Mouse (Mus musculus) kidney, postnatal 36 days (tissue): ENCODE measurements around the gene Lrrc8c.

ENCODE experiments used
- DNase-seq, 2 experiments: peaks; one replicate each; pipeline ENCODE4 v3.0.0; 2021 to 2022; ENCODE audit warnings: mixed read lengths in 2 of 2

Lrrc8c gene

GRCm38 (mm10) chr5:105639363-105639762, 120.2 kb downstream of the Lrrc8c start:
- DNase-seq: no peak

- no peak for DNase-seq
These were observed 123.3 kb downstream of the Lrrc8c start for GRCm38 (mm10) chr5:105642517-105642916.

DNA sequence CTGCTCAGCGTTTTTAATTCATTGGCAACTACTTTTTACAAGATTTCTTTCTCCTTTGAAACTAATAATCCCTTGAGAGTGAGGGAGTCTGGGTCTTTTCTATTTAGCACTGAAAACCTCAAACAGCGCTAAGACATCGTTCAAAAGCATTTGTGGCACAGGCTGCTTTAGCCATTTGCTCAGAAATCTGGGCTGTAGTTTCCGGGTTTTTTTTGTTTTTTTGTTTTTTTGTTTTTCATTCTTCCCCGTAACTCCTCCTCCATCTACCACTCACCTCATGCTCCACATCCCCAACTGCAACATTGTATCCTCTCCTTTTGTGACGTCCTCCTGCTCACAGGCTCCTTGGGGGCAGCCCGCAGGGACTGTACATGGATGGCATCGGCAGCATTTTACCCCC, 124.1 kb downstream of the Lrrc8c start:
- DNase-seq: no peak

DNA sequence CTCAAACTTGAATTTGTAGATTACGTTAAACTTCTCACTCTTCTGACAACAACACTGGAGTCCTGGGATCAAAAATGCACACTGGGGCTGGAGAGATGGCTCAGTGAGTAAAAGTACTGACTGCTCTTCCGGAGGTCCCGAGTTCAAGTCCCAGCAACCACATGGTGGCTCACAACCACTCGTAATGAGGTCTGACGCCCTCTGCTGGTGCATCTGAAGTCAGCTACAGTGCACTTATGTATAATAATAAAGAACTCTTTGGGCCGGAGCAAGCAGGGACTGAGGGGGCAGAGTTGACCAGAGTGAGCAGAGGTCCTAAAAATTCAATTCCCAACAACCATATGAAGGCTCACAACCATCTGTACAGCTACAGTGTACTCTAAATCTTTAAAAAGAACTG, 125.0 kb downstream of the Lrrc8c start:
- no peak for DNase-seq

DNA sequence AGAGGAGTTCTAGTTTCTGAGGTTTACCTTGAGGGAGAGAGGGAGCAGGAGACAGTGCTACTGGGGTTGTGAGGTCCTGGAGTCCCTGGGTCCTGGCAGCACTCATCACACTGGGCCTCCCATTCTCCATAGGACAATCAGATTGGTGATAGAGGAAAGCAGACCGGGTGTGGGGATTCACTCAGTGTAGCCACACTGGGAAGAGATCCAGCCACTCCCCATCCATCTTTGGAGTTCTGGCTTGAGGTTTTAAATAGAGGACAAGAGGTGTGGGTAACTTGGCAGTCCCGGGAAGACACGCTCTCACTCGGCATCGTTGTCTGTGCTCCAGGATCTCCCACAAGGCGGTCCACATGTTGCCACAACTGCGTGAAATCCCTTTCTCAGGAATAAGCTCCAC, 127.9 kb downstream of the Lrrc8c start:
- no peak for DNase-seq

DNA sequence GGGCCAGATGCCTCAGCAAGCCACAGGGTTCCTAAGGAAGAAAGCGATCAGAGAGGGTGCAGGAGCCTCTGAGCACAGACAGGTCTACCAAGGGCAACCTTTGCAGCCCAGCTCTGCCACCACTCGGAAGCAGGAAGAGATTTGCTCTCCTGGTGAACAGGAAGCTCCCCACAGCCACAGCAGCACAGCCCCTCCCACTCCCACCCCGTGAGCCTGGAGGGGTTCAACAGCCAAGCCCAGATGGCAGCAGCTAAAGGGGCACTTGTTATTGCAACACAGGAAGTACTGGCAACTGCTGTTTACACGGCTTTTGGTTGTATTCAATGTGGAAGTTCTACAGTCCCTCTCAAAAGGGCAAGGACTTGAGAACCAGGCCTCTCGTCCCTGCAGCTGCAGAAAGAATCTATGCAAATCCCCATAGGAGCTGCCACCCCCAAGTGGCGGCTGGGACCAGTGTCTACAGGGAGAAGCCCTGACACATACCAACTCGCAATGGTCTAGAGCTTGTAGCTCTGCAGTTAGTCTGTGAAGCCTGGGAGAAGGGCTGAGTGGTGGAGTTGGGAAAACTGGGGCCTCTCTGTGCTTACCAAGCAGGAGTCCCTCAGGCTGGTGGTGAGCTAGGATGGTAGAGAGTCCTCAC, 129.6 kb downstream of the Lrrc8c start:
- DNase-seq: peak in 1 of 2 experiments; percentile 28

DNA sequence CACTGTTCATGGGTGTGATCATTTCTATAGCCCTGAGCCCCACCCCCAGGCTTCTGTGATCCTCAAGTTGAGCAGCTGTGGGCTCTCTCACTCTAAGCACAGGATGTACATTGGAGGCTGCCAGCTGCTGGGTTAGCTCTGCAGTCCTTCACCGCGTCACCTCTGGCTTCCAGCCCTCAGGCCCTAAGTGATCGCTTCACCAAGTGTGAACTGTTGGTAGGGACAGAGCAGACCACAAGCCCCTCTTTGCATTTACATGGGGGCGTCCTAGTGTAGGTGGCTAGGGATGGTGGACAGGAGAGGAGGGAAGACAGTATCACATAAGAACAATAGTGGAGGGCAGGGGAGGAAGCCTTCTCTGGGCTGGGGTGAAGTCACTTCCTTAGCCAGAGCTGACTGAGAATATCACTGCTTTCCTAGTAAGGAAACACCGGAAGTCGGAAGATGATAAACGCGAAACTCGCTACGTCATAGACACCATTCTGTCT, 130.4 kb downstream of the Lrrc8c start:
- DNase-seq: peak; percentile 28 to 53

DNA sequence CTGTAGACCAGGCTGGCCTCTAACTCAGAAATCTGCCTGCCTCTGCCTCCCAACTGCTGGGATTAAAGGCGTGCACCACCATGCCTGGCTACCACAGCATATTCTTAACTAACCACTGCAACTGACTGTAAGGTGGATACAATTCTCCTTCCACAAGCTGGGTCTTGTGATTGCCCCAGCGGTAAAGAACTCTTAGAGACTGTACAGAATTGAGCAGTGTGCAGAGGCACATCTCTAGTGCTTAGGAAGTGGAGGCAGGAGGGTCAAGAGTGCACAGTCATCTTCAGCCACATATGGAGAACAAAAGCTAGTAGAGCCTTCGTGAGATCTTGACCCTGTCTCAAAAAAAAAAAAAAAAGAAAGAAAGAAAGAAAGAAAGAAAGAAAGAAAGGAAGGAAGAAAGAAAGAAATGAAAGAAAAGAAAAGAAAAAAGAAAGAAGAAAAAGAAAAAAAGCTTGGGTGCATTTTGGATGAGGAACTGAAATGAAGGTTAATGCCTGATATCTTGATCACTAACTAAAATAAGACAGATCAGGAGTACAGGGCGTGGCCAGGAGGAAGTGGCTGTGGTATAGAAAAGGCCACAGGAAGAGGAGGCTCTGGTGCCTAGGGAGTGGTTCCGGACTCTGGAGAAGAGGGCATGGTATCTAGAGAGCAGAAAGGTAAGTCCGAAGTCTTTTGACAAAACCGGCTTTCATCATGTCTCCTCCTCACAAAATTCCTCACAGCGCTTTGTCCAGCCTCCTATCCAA, 131.7 kb downstream of the Lrrc8c start:
- DNase-seq: no peak

DNA sequence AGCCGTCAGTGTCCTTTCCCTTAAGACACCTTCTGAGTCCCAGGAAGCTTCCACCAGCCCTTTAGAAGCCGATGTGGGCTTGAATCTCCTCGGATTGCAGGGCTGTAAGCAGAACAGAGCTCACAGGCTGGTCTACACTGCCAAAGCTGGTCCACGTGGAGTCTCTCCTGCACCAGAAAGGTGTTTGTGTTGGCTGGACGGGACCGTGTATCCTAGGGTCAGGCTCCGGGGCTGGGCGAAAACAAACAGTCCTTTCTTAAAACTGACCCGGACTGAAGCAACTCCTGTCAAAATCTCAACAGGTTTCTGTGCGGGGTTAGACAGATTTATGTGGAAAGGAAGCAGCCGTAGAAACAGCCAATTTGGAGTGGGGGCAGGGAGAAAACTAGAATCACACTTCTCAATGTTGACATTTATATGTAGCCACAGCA, 132.4 kb downstream of the Lrrc8c start:
- DNase-seq: peak; percentile 36 to 43

DNA sequence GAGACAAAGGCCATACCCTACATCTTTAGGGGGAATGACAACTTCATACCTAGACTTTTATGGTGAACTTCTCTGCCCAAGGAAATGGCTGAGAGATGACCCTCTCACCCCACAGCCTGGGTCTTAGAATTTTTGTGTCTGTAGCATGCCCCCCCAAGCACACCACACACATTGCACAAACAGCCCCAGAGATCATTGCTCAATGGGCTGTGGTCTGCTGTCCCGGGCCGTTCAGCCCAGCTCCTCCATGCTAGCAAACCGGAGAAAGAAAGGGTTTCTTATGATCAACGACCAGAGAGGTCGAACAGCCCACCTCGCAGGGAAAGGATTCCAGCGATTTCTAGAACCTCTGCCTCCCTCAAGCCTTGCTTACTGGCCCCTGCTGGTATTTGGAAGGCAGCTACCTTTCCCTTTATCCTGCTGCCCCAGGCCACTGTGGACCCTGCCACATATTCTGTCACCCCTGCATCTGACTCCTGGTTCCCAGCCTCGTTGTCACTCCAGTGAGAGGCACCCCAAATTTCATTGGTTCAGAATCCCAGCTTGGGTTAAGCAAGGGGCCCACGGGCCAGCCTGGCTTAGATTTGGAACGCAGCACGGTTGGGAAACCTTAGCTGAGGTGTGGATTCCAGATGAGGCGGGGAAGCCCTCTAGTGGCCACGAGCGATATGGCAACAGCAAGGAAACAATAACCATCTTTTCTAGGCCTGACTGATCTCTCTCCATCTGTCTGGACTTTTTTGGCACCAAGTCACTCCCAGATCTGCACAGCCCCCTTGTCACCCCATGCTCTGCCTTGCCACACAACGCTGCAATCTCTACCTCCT, 135.3 kb downstream of the Lrrc8c start:
- DNase-seq: peak; percentile 80 to 92

- DNase-seq: no peak
These were observed 136.0 kb downstream of the Lrrc8c start for GRCm38 (mm10) chr5:105655100-105655734.

GRCm38 (mm10) chr5:105661894-105662293, 142.7 kb downstream of the Lrrc8c start:
- DNase-seq: no peak
